Mouse (Mus musculus) naive thymus-derived CD4-positive, alpha-beta T cell, adult 2 months (primary cell): ENCODE measurements around the gene Garnl3.
"Not testable (repeated sequence)": the region's sequence is repeated elsewhere in the genome, so short reads cannot be mapped to it uniquely, and the experiment has no call there.

Experiments
- DNase-seq: peaks from one replicate; pipeline ENCODE4 v3.0.0-alpha.2; 2011; ENCODE audit warnings: low read depth

Gene Garnl3

GRCm38 (mm10) chr2:33022846-33023245 lies 108.6 kb downstream of the Garnl3 start:
- no peak for DNase-seq

- no peak for DNase-seq
These were observed 113.4 kb downstream of the Garnl3 start for GRCm38 (mm10) chr2:33018026-33018425.

GRCm38 (mm10) chr2:33017191-33017590 lies 114.3 kb downstream of the Garnl3 start:
- DNase-seq, result no peak

- DNase-seq, result no peak
These were observed 116.6 kb downstream of the Garnl3 start for GRCm38 (mm10) chr2:33014877-33015276.

DNA sequence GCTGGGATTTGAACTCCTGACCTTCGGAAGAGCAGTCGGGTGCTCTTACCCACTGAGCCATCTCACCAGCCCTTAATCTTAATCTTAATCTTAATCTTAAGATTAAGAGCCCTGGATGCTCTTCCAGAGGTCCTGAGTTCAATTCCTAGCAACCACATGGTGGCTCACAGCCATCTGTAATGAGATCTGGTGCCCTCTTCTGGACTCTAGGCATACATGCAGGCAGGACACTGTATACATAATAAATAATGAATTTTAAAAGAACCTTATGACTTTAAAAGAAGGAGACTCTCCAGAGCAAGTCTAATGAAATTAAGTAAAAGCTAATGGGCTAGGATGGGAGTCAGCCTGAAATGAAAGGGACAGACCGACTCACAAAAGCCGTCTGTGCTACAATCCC lies 122.4 kb downstream of the Garnl3 start:
- not testable (repeated sequence) for DNase-seq

DNA sequence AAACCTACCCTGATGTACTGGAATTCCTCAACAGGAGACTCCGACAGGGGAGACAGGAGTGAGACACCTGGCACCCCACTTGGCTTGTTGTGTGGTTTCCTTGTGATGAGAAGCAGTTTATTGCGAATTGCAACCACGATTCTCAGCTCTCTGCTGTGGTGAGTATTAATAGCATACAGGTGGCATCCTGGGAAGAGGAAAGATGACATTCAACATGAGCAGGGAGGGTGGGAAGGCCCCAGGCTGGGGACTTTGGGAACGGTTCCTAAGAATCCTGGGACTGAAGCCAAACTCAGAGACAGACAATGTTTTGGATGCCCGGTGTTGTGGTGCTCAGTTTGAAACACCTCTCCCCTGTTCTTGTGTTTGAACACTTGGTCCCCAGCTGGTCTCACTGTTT lies 126.4 kb downstream of the Garnl3 start:
- DNase-seq, result no peak

DNA sequence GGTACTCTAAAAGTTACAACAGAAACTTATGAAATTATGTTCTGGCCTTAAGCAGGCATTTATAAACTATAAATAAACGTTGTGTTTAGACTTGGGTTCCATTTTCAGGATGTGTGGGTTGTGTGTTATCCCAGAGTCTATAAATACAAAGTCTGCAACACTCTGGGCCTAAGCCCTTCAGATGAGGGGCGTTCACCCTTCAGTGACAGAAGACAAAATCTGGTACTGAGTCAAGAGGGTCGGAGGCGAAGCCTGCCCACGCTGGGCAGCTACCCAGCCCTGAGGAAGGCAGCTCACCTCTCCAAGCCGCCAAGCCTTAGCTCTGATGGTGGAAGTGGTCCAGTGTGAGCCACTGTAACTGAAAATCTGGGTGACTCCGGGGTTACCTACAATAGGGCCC lies 129.3 kb downstream of the Garnl3 start:
- DNase-seq, result no peak

DNA sequence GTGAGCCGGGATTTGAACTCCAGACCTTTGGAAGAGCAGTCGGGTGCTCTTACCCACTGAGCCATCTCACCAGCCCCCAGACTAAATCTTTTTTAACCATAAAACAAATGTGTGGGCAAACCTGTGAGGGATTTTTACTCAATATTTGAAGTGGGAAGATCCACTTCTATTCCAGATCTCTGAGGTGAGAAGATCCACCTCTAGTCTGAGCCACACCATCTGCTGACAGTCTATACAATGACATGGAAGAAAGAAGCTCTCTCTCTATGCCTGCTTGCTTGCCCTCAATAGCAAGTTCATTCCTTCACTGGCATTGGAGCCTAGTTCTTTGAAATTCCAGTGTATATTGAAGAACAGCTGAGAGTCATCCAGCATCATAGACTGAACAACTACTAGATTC lies 131.7 kb downstream of the Garnl3 start:
- DNase-seq, result no peak

- no peak for DNase-seq
These were observed 133.7 kb downstream of the Garnl3 start for GRCm38 (mm10) chr2:32997792-32998191.

GRCm38 (mm10) chr2:32997081-32997480 lies 134.4 kb downstream of the Garnl3 start:
- DNase-seq, result no peak

DNA sequence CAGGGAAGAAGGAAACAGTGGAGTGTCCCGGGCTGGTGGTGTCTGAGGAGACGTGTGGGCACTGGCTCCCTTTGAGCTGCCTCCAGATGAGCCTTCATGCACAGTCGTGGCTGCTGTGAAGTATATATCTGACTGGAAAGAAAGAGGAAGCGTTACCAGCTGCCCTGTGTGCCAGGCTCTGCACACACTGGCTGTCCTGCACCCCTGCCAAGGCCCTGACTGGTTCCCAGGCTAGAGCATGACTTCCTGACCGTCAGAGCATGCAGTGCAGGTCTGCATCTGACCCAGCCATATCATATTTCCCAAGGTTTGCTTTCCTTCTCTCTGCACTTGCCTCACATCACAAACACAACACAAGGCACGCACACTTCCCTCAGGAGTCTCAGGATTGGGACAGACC lies 139.3 kb downstream of the Garnl3 start:
- DNase-seq, result no peak

DNA sequence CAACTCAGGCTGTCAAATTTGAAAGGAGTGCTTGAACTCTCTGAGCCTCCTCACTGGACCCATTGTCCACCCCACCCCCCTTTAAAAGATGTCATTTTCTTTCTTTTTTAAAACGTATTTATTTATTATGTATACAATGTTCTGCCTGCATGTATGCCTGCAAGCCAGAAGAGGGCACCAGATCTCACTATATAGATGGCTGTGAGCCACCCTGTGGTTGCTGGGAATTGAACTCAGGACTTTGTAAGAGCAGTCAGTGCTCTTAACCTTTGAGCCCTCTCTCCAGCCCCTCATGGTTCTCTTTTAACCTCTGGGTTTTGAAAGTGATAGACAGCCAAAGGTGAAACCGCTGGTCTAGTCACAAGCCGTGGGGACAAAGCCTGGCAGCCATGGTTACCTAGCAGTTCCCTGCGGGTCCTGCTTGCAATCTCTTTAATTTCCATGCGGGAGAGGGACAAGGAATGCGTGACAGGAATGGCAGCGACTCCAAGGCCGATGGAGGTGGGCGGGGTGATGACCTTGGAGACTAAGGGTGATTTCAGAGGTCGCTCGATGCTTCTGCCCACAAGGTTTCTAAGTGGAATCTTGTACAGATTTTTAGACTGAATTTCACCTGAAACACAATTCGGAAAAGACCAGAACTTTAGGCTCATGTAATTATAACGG lies 141.2 kb downstream of the Garnl3 start:
- DNase-seq, result peak; percentile 63

DNA sequence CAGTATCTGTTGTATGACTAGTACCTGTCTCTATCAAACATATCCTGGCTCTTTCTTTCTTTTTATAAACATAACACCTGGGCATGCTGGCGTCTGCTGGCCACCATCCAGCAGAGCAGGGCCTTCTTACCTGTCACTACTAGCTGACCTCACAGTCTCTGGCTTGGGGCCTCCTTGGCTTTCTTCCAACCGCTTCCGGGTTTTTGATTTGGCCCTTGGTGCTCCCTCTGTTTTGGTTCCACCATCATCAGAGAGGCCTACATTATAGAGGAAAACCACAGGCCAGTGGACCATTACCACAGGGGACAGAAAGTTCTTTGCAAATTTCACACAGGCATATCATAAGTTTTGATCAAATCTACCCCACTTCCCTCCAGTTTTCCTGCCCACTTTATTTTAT lies 142.1 kb downstream of the Garnl3 start:
- no peak for DNase-seq

GRCm38 (mm10) chr2:32985844-32986243 lies 145.6 kb downstream of the Garnl3 start:
- DNase-seq, result no peak

GRCm38 (mm10) chr2:32983617-32984016 lies 147.8 kb downstream of the Garnl3 start:
- no peak for DNase-seq

DNA sequence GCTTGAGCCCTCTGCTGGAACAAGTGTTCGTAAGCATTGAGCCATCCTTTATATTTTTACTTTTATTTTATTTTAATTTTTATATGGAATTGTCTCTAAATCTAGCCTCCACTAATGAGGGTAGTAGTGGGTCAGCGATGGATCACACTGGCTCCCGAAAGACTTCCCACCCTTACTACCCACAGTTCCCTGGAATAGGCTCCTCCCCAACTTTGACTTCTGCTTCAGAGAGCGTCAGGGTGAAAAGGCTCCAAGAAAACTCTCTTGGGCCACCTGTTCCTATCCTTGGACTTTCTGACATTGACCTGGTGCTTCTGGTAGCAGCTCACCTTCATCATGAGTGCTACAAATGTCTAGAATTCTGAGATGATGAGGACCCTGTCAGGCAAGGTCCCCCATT lies 148.8 kb downstream of the Garnl3 start:
- peak; percentile 16 for DNase-seq

DNA sequence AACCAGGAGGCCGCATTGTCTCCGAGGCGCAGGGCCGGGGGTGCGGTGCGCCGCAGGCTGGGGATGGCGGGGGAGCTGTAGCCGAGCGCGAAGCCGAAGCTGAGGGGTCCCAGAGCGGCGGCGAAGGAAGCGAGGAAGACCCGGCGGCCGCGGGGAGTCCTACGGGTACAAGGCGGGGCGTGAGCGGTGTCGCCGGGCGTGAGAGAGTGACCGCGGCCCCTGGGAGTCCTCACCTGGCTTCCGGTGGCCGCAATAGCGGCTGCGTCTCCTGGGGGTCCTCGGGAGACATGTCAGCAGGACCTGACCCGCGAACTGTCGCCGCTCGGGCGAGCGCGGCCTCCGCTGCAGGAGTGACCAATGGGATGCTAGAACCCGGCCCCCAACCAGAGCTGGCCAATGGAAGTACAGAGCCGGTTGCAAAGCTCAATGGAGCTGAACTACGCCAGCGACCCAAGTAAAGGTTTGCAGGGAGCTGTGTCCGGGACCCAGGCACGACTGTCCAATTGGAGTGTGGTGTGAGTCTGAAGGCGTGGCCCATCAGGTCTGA lies 149.7 kb downstream of the Garnl3 start, which contains the start of gene Slc2a8:
Slc2a8 (minus strand) TSS at position 359 of the 547 bp plus-strand sequence.
- DNase-seq, result peak; percentile 85

GRCm38 (mm10) chr2:32981281-32981680 lies 150.2 kb downstream of the Garnl3 start:
- DNase-seq, result peak; percentile 31

DNA sequence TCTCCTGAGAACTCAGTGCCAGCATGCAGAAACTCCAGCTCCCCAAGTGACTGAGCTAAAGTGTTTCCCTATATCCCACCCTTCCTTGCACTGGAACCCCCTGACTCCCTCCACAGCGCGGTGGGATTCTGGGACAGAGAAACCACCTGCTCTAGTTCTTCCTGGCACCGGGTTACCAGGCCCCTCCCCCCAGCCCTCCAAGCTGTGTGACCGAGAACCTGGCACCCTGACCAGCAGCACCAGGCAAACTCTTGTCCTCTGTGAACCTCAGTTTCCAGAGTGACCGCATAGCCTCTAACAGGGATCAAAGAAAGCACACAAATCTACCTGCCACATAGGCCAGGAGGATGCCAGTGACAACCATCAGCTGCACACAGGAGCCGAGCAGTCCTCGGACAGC lies 151.8 kb downstream of the Garnl3 start:
- no peak for DNase-seq

DNA sequence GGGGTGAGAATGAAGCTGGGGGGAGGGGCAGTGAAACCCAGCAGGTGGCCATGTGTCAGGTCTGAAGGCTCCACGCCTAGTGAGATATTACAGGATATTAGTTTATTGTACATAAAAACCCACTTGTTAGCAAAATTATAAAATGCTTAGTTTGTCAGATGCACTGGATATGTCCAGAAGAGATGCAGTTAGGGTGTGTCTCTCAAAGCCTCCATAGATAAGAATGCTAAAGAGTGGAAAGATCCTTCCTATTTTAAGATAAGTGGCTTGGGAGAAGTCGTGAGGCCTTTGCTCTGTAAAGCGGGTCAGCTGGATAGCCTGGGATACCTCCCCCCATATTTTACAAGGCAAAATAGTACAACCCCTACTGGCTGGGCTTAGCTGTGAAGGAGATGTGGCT lies 152.8 kb downstream of the Garnl3 start:
- no peak for DNase-seq

DNA sequence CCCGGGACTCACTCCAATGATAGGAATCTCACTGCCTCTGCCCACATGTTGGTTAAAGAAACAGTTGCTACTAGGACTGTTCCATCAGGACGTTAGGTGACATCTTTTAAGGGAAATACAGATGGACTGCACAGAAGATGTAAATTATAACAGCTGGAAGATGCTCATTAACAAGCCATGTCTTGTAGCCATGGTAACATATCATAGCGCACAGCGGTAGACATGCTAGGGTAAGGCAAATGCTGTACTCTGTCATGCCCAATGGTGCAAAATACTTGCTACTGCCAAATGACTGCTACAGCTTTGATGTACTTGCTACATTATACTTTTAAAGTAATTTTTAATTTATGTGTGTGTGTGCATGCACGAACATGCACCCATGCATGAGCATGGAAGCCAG lies 154.3 kb downstream of the Garnl3 start:
- DNase-seq, result no peak

DNA sequence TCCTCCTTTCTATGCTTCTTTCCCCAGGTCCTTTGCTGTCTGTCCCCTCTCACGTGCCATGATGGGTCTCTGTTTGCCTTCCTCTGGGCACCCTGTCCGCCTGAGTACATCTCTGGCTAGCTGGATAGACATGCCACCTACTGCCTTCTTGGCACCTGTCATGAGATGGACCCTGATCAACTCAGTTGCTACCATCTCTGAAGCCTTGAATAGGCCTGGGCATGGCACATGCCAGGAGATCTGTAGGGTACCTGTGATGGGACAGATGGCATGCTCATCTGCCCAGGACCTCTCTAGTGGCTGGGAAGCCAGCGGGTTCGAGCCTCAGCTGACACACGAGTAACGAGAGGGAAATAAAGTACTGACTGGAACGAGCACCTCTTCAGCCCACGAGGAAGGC lies 157.2 kb downstream of the Garnl3 start:
- DNase-seq, result no peak

DNA sequence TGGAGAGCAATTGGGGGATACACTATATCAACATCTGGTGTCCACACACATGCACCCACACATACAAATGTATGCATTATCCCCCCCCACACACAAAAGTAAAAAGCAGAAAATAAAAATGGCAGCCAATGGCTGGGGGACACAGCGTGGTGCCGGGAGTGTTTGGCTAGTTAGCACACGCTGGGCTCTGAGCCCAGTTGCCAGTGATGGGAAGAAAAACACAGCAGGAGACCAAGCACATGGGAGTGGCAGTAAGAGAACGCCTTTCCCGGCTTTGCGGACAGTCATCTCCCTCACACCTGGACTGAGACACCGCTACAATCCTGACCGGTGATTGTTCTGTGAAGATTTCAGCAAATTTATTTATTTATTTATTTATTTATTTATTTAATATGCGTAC lies 160.2 kb downstream of the Garnl3 start:
- no peak for DNase-seq

DNA sequence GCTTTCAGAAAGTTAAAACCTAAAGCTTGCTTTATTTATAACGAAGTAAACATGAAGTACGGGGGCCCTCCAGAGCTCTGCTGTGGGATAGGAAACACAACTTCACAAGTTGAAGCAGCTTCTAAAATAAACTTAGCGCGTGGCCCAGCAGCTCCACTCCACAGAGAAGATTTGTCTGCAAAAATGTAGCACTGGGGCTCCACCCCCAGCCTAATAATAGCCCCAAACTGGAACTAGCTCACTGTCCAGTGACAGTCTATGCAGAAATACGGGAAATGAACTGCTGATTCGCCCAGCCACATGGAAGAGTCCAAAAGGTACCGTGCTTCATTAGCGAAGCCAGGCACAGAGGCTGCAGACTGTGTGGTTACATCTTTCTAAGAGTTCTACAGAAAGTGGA lies 162.1 kb downstream of the Garnl3 start:
- no peak for DNase-seq
